Comparison of ENCODE assay signal across 9 mouse cellular contexts in genomic region chr10:70939751-70940150, GRCm38 (mm10).
DNase-seq lines count a peak whose midpoint lies in the region; ATAC-seq lines count a peak whose summit lies in the region.
"Had no signal": no experiment of that assay in that cellular context is flagged by ENCODE, and none has a peak within 500 bp of the region (broad histone marks: within the 10 kb centered on the region; RNA-seq: fewer than 3 reads in every experiment).

No protein-coding gene starts in this region.

- no peaks in the 10 kb centered on the region for H3K9me3 ChIP-seq in heart, embryonic 10.5 days
- H3K9me3 ChIP-seq in hindbrain, embryonic 13.5 days: no peaks in the 10 kb centered on the region

- intact Hi-C loops in left cerebral cortex, postnatal 25 days (cut with DNase I): no loop called here

- no peak overlapping the region for H3K4me3 ChIP-seq in heart, embryonic 10.5 days
- H3K4me3 ChIP-seq in hindbrain, embryonic 13.5 days: no peak overlapping the region

- 68% methylated on average over 12 of the region's 12 CpGs for WGBS in heart, embryonic 10.5 days
- 48% methylated on average over 12 of the region's 12 CpGs for WGBS in hindbrain, embryonic 13.5 days

- no peak overlapping the region for H3K9ac ChIP-seq in hindbrain, embryonic 13.5 days

- H3K4me1 ChIP-seq in heart, embryonic 10.5 days: 0 out of 2 replicates have a peak, but pooled peaks cover 4% of the 10 kb centered on the region
- H3K4me1 ChIP-seq in hindbrain, embryonic 13.5 days (replicated peaks): peaks cover 17% of the 10 kb centered on the region

- 0 out of 2 replicates have a peak, but pooled peaks have one; percentile 24 for ATAC-seq in hindbrain, embryonic 13.5 days (ENCODE audit: low FRiP score)
- ATAC-seq: activated CD4-positive, CD25-positive, alpha-beta regulatory T cell, adult 4 months had no signal

- no peaks in the 10 kb centered on the region for H3K27me3 ChIP-seq in heart, embryonic 10.5 days (ENCODE audit: insufficient read depth, poor library complexity, severe bottlenecking)
- H3K27me3 ChIP-seq in hindbrain, embryonic 13.5 days: no peaks in the 10 kb centered on the region

- H3K36me3 ChIP-seq in heart, embryonic 10.5 days: peaks cover 26% of the 10 kb centered on the region
- peaks cover 14% of the 10 kb centered on the region for H3K36me3 ChIP-seq in hindbrain, embryonic 13.5 days

- peak; percentile 98 for DNase-seq in heart, adult 11 months
- DNase-seq in heart, embryonic 10.5 days (ENCODE audit: low spot score): no peak
- peak; percentile 31 for DNase-seq in embryo, embryonic 10.5 days (ENCODE audit: low spot score)
- peak; percentile 62 to 77 for DNase-seq in heart, adult 18-20 months
- DNase-seq in frontal cortex, adult 2 months (ENCODE audit: extremely low spot score in 1 of 2, low spot score in 1 of 2): no peak
- DNase-seq in retina, embryonic 14.5 days (ENCODE audit: low spot score): no peak
- no peak for DNase-seq in left cerebral cortex, postnatal 25 days (ENCODE audit: low spot score in 2 of 2)

- H3K4me2 ChIP-seq in hindbrain, embryonic 13.5 days: no peak overlapping the region

- no peak overlapping the region for H3K27ac ChIP-seq in heart, embryonic 10.5 days
- 0 out of 2 replicates have a peak overlapping the region, but pooled peaks have one; percentile 32 for H3K27ac ChIP-seq in hindbrain, embryonic 13.5 days

Comparison
In these comparisons a context has a peak if more than half of its experiments do, and no peak if none do; other contexts are left out.
1. DNase-seq: peak in heart, adult 11 months (single experiment), embryo, embryonic 10.5 days (single experiment) and heart, adult 18-20 months (2 of 2); none in heart, embryonic 10.5 days (single experiment), frontal cortex, adult 2 months (0 of 2), retina, embryonic 14.5 days (single experiment) and left cerebral cortex, postnatal 25 days (0 of 2).